Comparison of ENCODE assay signal across 10 mouse cellular contexts in the genomic region with DNA sequence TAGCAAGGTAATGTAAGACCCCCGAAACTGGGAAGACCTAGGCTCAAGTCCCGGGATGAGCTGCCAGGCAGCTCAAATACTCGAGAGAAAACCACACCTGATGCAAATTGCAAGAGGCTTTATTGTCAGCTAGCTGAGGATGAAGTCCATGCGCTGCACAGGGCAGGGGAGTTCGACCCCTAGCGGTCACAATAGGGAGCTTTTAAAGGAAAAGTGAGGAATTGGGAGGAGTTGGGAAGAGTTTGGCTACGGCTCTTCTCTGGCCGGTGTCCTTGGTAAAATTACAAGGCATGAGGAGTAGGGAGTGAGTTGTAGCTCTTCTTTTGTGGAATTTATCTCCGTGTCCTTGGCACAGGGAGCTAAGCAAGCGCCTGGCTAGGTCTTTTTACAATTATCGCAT. TPM values are rescaled to one million over a fixed set of nuclear protein-coding genes. Genes with fewer than 3 reads are reported as not detected.
DNase-seq lines count a peak whose midpoint lies in the region; ATAC-seq and TF ChIP-seq lines count a peak whose summit lies in the region.
"Had no signal": no experiment of that assay in that cellular context is flagged by ENCODE, and none has a peak within 500 bp of the region (broad histone marks: within the 10 kb centered on the region; RNA-seq: fewer than 3 reads in every experiment).

No protein-coding gene starts in this region.

- H3K9me3 ChIP-seq in liver, embryonic 12.5 days (replicated peaks), result no peaks in the 10 kb centered on the region
- H3K9me3 ChIP-seq: liver, embryonic 15.5 days had no signal

- H3K36me3 ChIP-seq in liver, embryonic 12.5 days, result no peaks in the 10 kb centered on the region
- H3K36me3 ChIP-seq: liver, embryonic 15.5 days had no signal

- no peak overlapping the region for H3K4me3 ChIP-seq in cerebellum, adult 2 months (replicated peaks; ENCODE audit: insufficient read depth, low read depth, low read length)
- H3K4me3 ChIP-seq in liver, embryonic 12.5 days, result no peak overlapping the region
- H3K4me3 ChIP-seq: liver, embryonic 15.5 days had no signal

- no peak for TF ChIP-seq POLR2A in cerebellum, adult 2 months (IDR thresholded peaks at IDR 0.05; ENCODE audit: borderline replicate concordance, insufficient read depth, low read length)

- ATAC-seq in liver, embryonic 12.5 days, result no peak

- intact Hi-C loops in gastrocnemius, postnatal 14 days (cut with DNase I; ENCODE audit: low total_unique reads), result no loop called here

- WGBS in cerebellum, adult 2 months, result 36% methylated on average over 11 of the region's 11 CpGs
- 35% methylated on average over 11 of the region's 11 CpGs for WGBS in liver, embryonic 12.5 days (ENCODE audit: insufficient replicate concordance)

- peak; percentile 16; the same call in 1 of the 2 replicates for TF ChIP-seq CTCF in cerebellum, adult 2 months (IDR thresholded peaks at IDR 0.05; ENCODE audit: borderline replicate concordance, insufficient read depth, low read depth, low read length)

- H3K4me1 ChIP-seq in cerebellum, adult 2 months (ENCODE audit: control insufficient read depth, insufficient read depth, low read length), result no peaks in the 10 kb centered on the region
- no peaks in the 10 kb centered on the region for H3K4me1 ChIP-seq in liver, embryonic 12.5 days
- H3K4me1 ChIP-seq: liver, embryonic 15.5 days had no signal

- no peak for DNase-seq in cerebellum, adult 2 months
- no peak for DNase-seq in cerebellum, adult 11-12 months
- DNase-seq in liver, result no peak
- peak; percentile 20 for DNase-seq in gastrocnemius, postnatal 14 days
- DNase-seq in retina, embryonic 14.5 days (ENCODE audit: low spot score), result peak; percentile 45
- no peak for DNase-seq in Muller cell, postnatal 12 days (ENCODE audit: inconsistent ontology term)
- DNase-seq in cerebellum, adult 18-20 months, result no peak

- no peak overlapping the region for H3K27ac ChIP-seq in cerebellum, adult 2 months (ENCODE audit: insufficient read depth, low read length)
- no peak overlapping the region for H3K27ac ChIP-seq in liver, embryonic 12.5 days
- H3K27ac ChIP-seq: liver, embryonic 15.5 days had no signal

- H3K4me2 ChIP-seq in liver, embryonic 12.5 days, result 0 out of 2 replicates have a peak overlapping the region, but pooled peaks have one; percentile 10
- H3K4me2 ChIP-seq: liver, embryonic 15.5 days had no signal

- H3K9ac ChIP-seq in liver, embryonic 12.5 days, result no peak overlapping the region
- H3K9ac ChIP-seq: liver, embryonic 15.5 days had no signal

- no peaks in the 10 kb centered on the region; the same call in 1 of the 2 replicates for H3K27me3 ChIP-seq in cerebellum, adult 2 months (ENCODE audit: control insufficient read depth, insufficient read depth, low read length)
- H3K27me3 ChIP-seq in liver, embryonic 12.5 days (replicated peaks), result peaks cover 5% of the 10 kb centered on the region; the same call in 1 of the 2 replicates
- H3K27me3 ChIP-seq: liver, embryonic 15.5 days had no signal

RNA-seq across cellular contexts. Expression of a gene that starts 16.9 kb away (rescaled TPM):
- 66.4 and 68.8 TPM in 2 replicates for polyA plus RNA-seq in cerebellum, adult 2 months (2012; rRNA removed)
- polyA plus RNA-seq in liver, embryonic 12.5 days (2016; fragmentation: Nextera tagmentation; extraction: Ambion mirVana), result 0.28 and 0.48 TPM in 2 replicates
- total RNA-seq in gastrocnemius, postnatal 14 days (2021), result 1 to 10 TPM in 1 of 2 experiments, under 1 TPM in 1; 0.82 to 1.4 TPM

RNA-seq across cellular contexts. Expression of a gene that starts 40.9 kb away (rescaled TPM):
- 6.7 TPM in 2 replicates for polyA plus RNA-seq in cerebellum, adult 2 months (2012; rRNA removed)
- polyA plus RNA-seq in liver, embryonic 12.5 days (2016; fragmentation: Nextera tagmentation; extraction: Ambion mirVana), result 1.7 and 1.9 TPM in 2 replicates
- total RNA-seq in gastrocnemius, postnatal 14 days (2021), result 1 to 10 TPM; 5.6 to 7.3 TPM

RNA-seq across cellular contexts. Expression of a gene that starts 44.6 kb away (rescaled TPM):
- polyA plus RNA-seq in cerebellum, adult 2 months (2012; rRNA removed), result 0.90 and 1.4 TPM in 2 replicates
- not detected in 2 replicates for polyA plus RNA-seq in liver, embryonic 12.5 days (2016; fragmentation: Nextera tagmentation; extraction: Ambion mirVana)
- total RNA-seq in gastrocnemius, postnatal 14 days (2021), result not detected
- polyA plus RNA-seq: liver, embryonic 15.5 days; neural tube, embryonic 14.5 days had no signal

Comparison
In these comparisons a context has a peak if more than half of its experiments do, and no peak if none do; other contexts are left out.
1. DNase-seq: peak in gastrocnemius, postnatal 14 days (single experiment) and retina, embryonic 14.5 days (single experiment); none in cerebellum, adult 2 months (0 of 2), cerebellum, adult 11-12 months (single experiment), liver (single experiment), Muller cell, postnatal 12 days (single experiment) and cerebellum, adult 18-20 months (0 of 2).
2. RNA of a gene that starts 16.9 kb away (polyA plus RNA-seq): 66.4 to 68.8 TPM in cerebellum, adult 2 months; 0.28 to 0.48 TPM in liver, embryonic 12.5 days; every median in the first group is over 10 times any median in the second.